Mouse (Mus musculus) liver, embryonic 13.5 days (tissue): ENCODE results near the gene Defb9. TPM values are rescaled to one million over a fixed set of nuclear protein-coding genes. Genes with fewer than 3 reads are reported as not detected.
"Not testable (repeated sequence)": the region's sequence is repeated elsewhere in the genome, so short reads cannot be mapped to it uniquely, and the experiment has no call there.

ENCODE experiments used
- ATAC-seq: fragments of 200-750 bp; cut with Nextera tagmentation; 2 replicates; pipeline ENCODE4 v1.8.0; 2017; ENCODE audit warnings: low read depth, mild to moderate bottlenecking, moderate number of reproducible peaks, moderate library complexity
- DNase-seq: peaks from one replicate; pipeline ENCODE4 v3.0.0; 2022
- H3K27ac ChIP-seq: fragments of 300-500 bp; sonication (generic); 2 replicates; pipeline ENCODE4 v1.5.1; 2015; ENCODE audit warnings: moderate library complexity, mild to moderate bottlenecking, inconsistent platforms
- H3K27me3 ChIP-seq: fragments of 300-500 bp; sonication (generic); 2 replicates; pipeline ENCODE4 v1.6.1; 2015; ENCODE audit warnings: mild to moderate bottlenecking, inconsistent platforms
- H3K36me3 ChIP-seq: fragments of 300-500 bp; sonication (generic); 2 replicates; pipeline ENCODE4 v1.6.1; 2015; ENCODE audit warnings: mild to moderate bottlenecking, inconsistent platforms
- H3K4me1 ChIP-seq: fragments of 300-500 bp; sonication (generic); replicated peaks from 2 replicates; pipeline ENCODE4 v1.6.1; 2015; ENCODE audit warnings: inconsistent platforms
- H3K4me2 ChIP-seq: fragments of 300-500 bp; sonication (generic); 2 replicates; pipeline ENCODE4 v1.6.1; 2015; ENCODE audit warnings: inconsistent platforms, mild to moderate bottlenecking, moderate library complexity
- H3K4me3 ChIP-seq: fragments of 300-500 bp; sonication (generic); replicated peaks from 2 replicates; pipeline ENCODE4 v1.5.1; 2015; ENCODE audit warnings: mild to moderate bottlenecking, inconsistent platforms
- H3K9ac ChIP-seq: fragments of 300-500 bp; sonication (generic); 2 replicates; pipeline ENCODE4 v1.6.1; 2015; ENCODE audit warnings: mild to moderate bottlenecking, inconsistent platforms
- H3K9me3 ChIP-seq: fragments of 300-500 bp; sonication (generic); replicated peaks from 2 replicates; pipeline ENCODE4 v1.6.1; 2016; ENCODE audit warnings: inconsistent platforms
- WGBS: fragments of 180-500 bp; shearing (Covaris S2); methylation state at CpG from one replicate; pipeline ENCODE4 v1.1.7; 2015; ENCODE audit not compliant: insufficient replicate concordance; 5-methylcytosine and 5-hydroxymethylcytosine counted together
- polyA plus RNA-seq: library from polyadenylated mRNA; unstranded; fragments of >200 nt; fragmentation: Nextera tagmentation; extraction: Ambion mirVana; gene quantifications from 2 replicates; pipeline ENCODE4 v1.2.1, GENCODE M21; 2015

The Defb9 gene
- polyA plus RNA-seq, result not detected in 2 replicates

DNA sequence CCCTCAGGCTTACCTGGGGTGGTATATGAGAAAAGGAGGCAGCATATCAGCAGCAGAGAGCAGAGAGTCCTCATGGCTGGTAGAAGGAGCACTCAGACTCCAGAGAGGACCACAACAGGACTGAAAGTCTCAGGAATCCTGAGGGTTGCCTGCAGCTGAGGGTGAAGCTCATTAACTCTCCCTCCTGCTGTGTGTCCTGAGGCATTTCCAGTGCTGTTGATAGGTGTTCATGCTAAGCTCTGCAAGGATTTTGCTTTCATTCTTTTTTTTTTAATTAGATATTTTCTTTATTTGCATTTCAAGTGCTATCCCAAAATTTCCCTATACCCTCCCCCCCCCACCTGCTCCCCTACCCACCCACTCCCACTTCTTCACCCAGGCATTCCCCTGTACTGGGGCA lies at the start of gene Defb9:
Defb9 (minus strand) TSS at position 101 of the 400 bp plus-strand sequence.
- H3K36me3 ChIP-seq, H3K4me3 ChIP-seq, H3K27me3 ChIP-seq, H3K4me2 ChIP-seq, H3K4me1 ChIP-seq, H3K27ac ChIP-seq, H3K9me3 ChIP-seq, ATAC-seq, H3K9ac ChIP-seq, DNase-seq: not testable (repeated sequence)

DNA sequence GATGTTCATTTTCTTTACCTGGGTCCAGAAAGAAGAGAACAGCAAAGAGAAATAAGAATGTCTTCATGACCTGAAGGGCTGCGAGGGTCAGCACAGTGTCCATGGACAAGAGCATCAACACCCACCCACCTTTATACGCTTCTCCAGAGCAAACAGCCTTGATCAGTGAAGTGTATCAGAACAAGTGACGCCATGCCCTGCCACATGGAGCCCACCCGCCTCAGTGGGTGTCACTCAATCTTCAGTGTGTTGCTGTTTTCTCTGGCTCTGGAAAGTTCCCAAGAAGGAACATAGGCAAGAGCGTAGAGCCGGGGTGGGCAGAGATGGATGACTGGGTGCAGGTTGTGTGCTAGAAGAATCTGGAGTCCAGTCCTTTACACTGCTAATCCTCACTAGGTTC lies 47.4 kb upstream of the Defb9 start, which contains the start of gene Defb15:
Defb15 (minus strand) TSS at position 101 of the 400 bp plus-strand sequence.
- Histone ChIP-seq H3K9me3 (no peaks in the 10 kb centered on the region), H3K4me1 (no peaks in the 10 kb centered on the region), H3K4me2 (no peak within 1 kb of the TSS), H3K9ac (no peak within 1 kb of the TSS), H3K27me3 (no peaks in the 10 kb centered on the region), H3K27ac (no peak within 1 kb of the TSS), H3K36me3 (no peaks in the 10 kb centered on the region), H3K4me3 (no peak within 1 kb of the TSS)
- WGBS, result 71% methylated on average over 6 of the region's 6 CpGs
- DNase-seq (no peak), ATAC-seq (no peak)

DNA sequence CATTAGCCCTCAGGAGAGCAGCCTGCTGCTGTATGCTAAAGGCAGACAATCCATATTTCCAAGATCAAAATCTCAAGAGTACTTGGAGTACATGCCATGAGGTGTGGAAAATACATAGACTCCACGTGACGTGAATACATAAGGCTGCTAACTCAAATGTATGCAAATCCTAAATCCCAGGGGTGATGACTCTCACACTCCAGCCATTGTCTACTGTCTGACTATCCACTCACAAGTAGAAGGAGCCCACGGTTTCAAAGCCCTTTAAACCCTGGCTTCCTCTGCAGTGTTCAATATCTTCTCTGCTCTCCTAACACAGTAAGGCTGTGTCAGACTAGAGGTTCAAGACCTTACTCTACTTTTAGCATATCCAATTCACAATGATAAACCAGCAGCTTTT lies 45.5 kb upstream of the Defb9 start:
- H3K4me1 ChIP-seq, H3K36me3 ChIP-seq, H3K27ac ChIP-seq, H3K27me3 ChIP-seq, H3K4me3 ChIP-seq, DNase-seq, H3K4me2 ChIP-seq, ATAC-seq, H3K9ac ChIP-seq, H3K9me3 ChIP-seq: not testable (repeated sequence)
- 80% methylated on average over 3 of the region's 3 CpGs for WGBS

DNA sequence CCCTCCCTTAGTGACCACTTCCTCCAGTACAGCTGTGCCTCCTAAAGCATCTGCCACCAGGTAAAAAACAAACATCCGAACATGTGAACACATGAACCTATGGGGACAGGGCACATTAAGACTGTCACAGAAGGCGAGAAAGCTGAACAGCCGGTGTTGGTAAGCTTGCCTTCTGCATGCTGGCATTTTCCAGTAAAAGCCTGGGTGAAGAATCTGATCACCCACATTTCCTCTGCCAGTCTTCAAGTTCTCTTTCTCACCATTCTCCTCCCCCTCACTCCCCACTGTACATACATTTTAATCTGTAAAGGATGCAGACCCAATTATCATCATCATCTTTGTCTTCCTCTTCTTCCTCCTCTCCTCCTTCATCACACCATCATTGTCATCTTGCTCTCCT lies 30.4 kb upstream of the Defb9 start:
- DNase-seq, result no peak
- Histone ChIP-seq H3K27me3 (no peaks in the 10 kb centered on the region), H3K9me3 (no peaks in the 10 kb centered on the region), H3K9ac (no peak overlapping the region), H3K4me1 (no peaks in the 10 kb centered on the region), H3K36me3 (no peaks in the 10 kb centered on the region), H3K27ac (no peak overlapping the region), H3K4me2 (no peak overlapping the region), H3K4me3 (no peak overlapping the region)
- WGBS, result 68% methylated on average over 3 of the region's 3 CpGs
- ATAC-seq, result no peak

DNA sequence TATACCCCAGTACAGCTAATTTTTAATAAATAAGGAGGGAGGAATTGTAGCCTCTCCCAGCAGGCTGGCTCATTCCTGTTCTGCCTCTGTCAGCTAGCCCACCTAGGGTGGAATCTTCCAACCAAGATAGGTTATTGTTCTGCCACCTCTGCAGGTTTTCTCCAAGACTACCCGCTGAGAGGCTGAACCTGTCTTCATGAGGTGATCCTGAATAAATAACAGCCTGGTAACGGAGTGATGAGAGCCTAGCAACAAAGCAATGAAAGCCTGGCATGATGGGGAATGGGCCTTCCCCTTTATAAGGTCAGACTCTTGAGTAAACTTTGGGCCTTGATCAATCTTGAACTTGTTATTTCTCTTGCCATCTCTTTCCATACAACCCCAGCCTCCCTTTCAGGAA lies 27.3 kb upstream of the Defb9 start:
- H3K4me1 ChIP-seq, result no peaks in the 10 kb centered on the region
- no peaks in the 10 kb centered on the region for H3K9me3 ChIP-seq
- no peak overlapping the region for H3K4me2 ChIP-seq
- WGBS, result 20% methylated on average over 2 of the region's 2 CpGs
- no peak overlapping the region for H3K4me3 ChIP-seq
- no peak for DNase-seq
- H3K9ac ChIP-seq, result no peak overlapping the region
- no peak for ATAC-seq
- no peaks in the 10 kb centered on the region for H3K27me3 ChIP-seq
- no peaks in the 10 kb centered on the region for H3K36me3 ChIP-seq
- H3K27ac ChIP-seq, result no peak overlapping the region

DNA sequence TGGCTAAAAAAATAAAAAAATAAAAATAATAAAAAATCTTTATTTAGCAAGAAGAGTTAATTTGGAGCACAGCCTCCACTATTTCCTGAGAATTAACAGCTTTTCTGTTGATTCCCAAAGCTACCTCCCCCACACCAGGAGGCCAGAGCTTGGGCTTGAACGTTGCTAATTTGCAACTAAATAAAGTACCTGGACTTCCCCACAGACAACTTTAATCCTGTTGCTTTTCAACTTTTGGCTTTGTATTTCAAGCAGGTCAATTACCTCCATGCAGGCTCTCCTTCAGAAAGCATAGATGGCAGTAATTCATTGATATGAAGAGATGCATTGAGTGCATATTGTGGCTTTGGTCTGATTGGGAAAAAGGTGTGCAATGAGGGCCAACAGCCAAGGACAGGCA lies 26.7 kb upstream of the Defb9 start:
- no peak overlapping the region for H3K9ac ChIP-seq
- no peaks in the 10 kb centered on the region for H3K27me3 ChIP-seq
- H3K4me1 ChIP-seq, result no peaks in the 10 kb centered on the region
- ATAC-seq (no peak), DNase-seq (no peak)
- no peak overlapping the region for H3K27ac ChIP-seq
- no peaks in the 10 kb centered on the region for H3K9me3 ChIP-seq
- H3K4me3 ChIP-seq, result no peak overlapping the region
- no peak overlapping the region for H3K4me2 ChIP-seq
- 22% methylated on average over 1 of the region's 1 CpGs for WGBS
- H3K36me3 ChIP-seq, result no peaks in the 10 kb centered on the region

DNA sequence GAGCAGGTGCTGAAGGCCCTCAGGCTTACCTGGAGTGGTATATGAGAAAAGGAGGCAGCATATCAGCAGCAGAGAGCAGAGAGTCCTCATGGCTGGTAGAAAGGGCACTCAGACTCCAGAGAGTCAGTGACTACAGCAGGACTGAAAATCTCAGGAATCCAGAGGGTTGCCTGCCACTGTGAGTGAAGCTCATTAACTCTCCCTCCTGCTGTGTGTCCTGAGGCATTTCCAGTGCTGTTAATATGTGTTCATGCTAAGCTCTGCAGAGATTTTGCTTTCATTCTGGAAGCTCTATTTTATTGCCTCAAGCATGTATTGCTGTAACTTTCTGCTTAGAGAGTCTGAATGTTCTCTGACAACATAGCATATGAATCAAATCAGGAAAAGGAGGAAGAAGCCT lies 21.1 kb upstream of the Defb9 start, which contains the start of gene Defb11:
Defb11 (minus strand) TSS at position 123 of the 400 bp plus-strand sequence.
- not testable (repeated sequence) for H3K4me2 ChIP-seq, H3K9ac ChIP-seq, DNase-seq, H3K36me3 ChIP-seq, ATAC-seq, H3K4me3 ChIP-seq, H3K4me1 ChIP-seq, H3K27ac ChIP-seq, H3K27me3 ChIP-seq, H3K9me3 ChIP-seq

DNA sequence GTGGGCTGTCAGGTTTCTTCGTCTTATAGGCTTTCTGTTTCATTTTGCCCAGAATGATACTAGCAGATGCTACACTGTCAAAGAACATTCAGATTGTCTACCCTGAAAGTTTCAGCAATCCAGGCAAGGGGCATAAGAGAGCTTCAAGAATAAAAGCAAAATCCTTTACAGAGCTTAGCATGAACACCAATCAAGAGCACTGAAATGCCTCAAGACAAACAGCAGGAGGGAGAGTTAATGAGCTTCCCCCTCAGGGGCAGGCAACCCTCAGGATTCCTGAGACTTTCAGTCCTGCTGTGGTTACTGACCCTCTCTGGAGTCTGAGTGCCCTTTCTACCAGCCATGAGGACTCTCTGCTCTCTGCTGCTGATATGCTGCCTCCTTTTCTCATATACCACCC lies 26.6 kb downstream of the Defb9 start, which contains the start of gene Defb10:
Defb10 (plus strand) TSS at position 316 of the 400 bp plus-strand sequence.
- not testable (repeated sequence) for H3K9me3 ChIP-seq
- 40% methylated on average over 1 of the region's 1 CpGs for WGBS

More for the DNA sequence above, 26.6 kb downstream of the Defb9 start, which contains the start of gene Defb10:
- H3K9ac ChIP-seq, H3K4me3 ChIP-seq, ATAC-seq, H3K27ac ChIP-seq, H3K27me3 ChIP-seq, H3K36me3 ChIP-seq, H3K4me1 ChIP-seq, H3K4me2 ChIP-seq, DNase-seq: not testable (repeated sequence)

Other genes with a start within 250 kb of the Defb9 start
- not detected in 2 replicates for gene Defa17, start 229.6 kb downstream of the Defb9 start, polyA plus RNA-seq
- gene Defa34, start 219.6 kb downstream of the Defb9 start, polyA plus RNA-seq, result not detected in 2 replicates
- gene AY761184, start 181.8 kb downstream of the Defb9 start, polyA plus RNA-seq, result not detected in 2 replicates
- gene Defa24, start 150.9 kb downstream of the Defb9 start, polyA plus RNA-seq, result not detected in 2 replicates
- not detected in 2 replicates for gene Defb50, start 61.9 kb downstream of the Defb9 start, polyA plus RNA-seq
- not detected in 2 replicates for gene Defb2, start 45.5 kb downstream of the Defb9 start, polyA plus RNA-seq
- gene Defb10, start 26.5 kb downstream of the Defb9 start, polyA plus RNA-seq, result not detected in 2 replicates
- gene Defb11, start 21.0 kb upstream of the Defb9 start, polyA plus RNA-seq, result not detected in 2 replicates
- not detected in 2 replicates for gene Defb15, start 47.3 kb upstream of the Defb9 start, polyA plus RNA-seq
- gene Defb35, start 52.9 kb upstream of the Defb9 start, polyA plus RNA-seq, result not detected in 2 replicates
- not detected in 2 replicates for gene Defb13, start 61.3 kb upstream of the Defb9 start, polyA plus RNA-seq
- gene Fam90a1a, start 73.3 kb upstream of the Defb9 start, polyA plus RNA-seq, result not detected in 2 replicates
- not detected in 2 replicates for gene Ccdc70, start 84.4 kb upstream of the Defb9 start, polyA plus RNA-seq
- 10.4 and 13.0 TPM in 2 replicates for gene Atp7b, start 174.9 kb upstream of the Defb9 start, polyA plus RNA-seq
- 9.9 and 13.1 TPM in 2 replicates for gene Alg11, start 175.3 kb upstream of the Defb9 start, polyA plus RNA-seq
- gene Nek5, start 239.6 kb upstream of the Defb9 start, polyA plus RNA-seq, result 0.06 TPM in 1 of 2 replicates, not detected in the other